ENCODE assay signal across 23 mouse cellular contexts in genomic region chr9:118768596-118768995, GRCm38 (mm10).
DNase-seq lines count a peak whose midpoint lies in the region; ATAC-seq lines count a peak whose summit lies in the region.
"Had no signal": no experiment of that assay in that cellular context is flagged by ENCODE, and none has a peak within 500 bp of the region (broad histone marks: within the 10 kb centered on the region; RNA-seq: fewer than 3 reads in every experiment).

No protein-coding gene starts in this region.

- no peaks in the 10 kb centered on the region for H3K36me3 ChIP-seq in hindbrain, embryonic 10.5 days
- no peaks in the 10 kb centered on the region for H3K36me3 ChIP-seq in hindbrain, embryonic 12.5 days
- no peaks in the 10 kb centered on the region for H3K36me3 ChIP-seq in midbrain, embryonic 10.5 days
- no peaks in the 10 kb centered on the region for H3K36me3 ChIP-seq in midbrain, embryonic 14.5 days (ENCODE audit: control insufficient read depth, insufficient read depth, low read length)
- H3K36me3 ChIP-seq: embryonic facial prominence, embryonic 15.5 days; G1E; heart, embryonic 15.5 days had no signal

- 0 out of 2 replicates have a peak overlapping the region, but pooled peaks have one; percentile 35 for H3K27ac ChIP-seq in hindbrain, embryonic 10.5 days
- H3K27ac ChIP-seq in hindbrain, embryonic 12.5 days: no peak overlapping the region
- H3K27ac ChIP-seq in midbrain, embryonic 10.5 days (replicated peaks): peak overlapping the region; percentile 52; the same call in 1 of the 2 replicates
- H3K27ac ChIP-seq in midbrain, embryonic 14.5 days (replicated peaks; ENCODE audit: low read depth, low read length): no peak overlapping the region
- H3K27ac ChIP-seq: embryonic facial prominence, embryonic 15.5 days; heart, embryonic 15.5 days had no signal

- H3K9me3 ChIP-seq in hindbrain, embryonic 10.5 days: no peaks in the 10 kb centered on the region
- H3K9me3 ChIP-seq in hindbrain, embryonic 12.5 days (replicated peaks): no peaks in the 10 kb centered on the region
- H3K9me3 ChIP-seq in midbrain, embryonic 10.5 days (replicated peaks): no peaks in the 10 kb centered on the region
- no peaks in the 10 kb centered on the region for H3K9me3 ChIP-seq in midbrain, embryonic 14.5 days (ENCODE audit: control insufficient read depth, low read length)
- H3K9me3 ChIP-seq: embryonic facial prominence, embryonic 15.5 days; heart, embryonic 15.5 days had no signal

- H3K4me2 ChIP-seq in hindbrain, embryonic 12.5 days (replicated peaks): no peak overlapping the region
- H3K4me2 ChIP-seq in midbrain, embryonic 14.5 days (ENCODE audit: low read length): no peak overlapping the region
- H3K4me2 ChIP-seq: embryonic facial prominence, embryonic 15.5 days; heart, embryonic 11.5 days; heart, embryonic 15.5 days had no signal

- no peak for ATAC-seq in hindbrain, embryonic 12.5 days (ENCODE audit: low FRiP score)
- ATAC-seq in midbrain, embryonic 14.5 days (ENCODE audit: low FRiP score, low TSS enrichment): no peak
- ATAC-seq: activated CD4-positive, CD25-positive, alpha-beta regulatory T cell, adult 4 months; CD4-positive, CD25-positive, alpha-beta regulatory T cell, adult 4 months; forebrain, embryonic 16.5 days; intestine, embryonic 16.5 days had no signal

- DNase-seq in cerebellum, postnatal 10 days: peak; percentile 64 to 65
- no peak for DNase-seq in cerebellum, postnatal 36 days
- DNase-seq in hindbrain, embryonic 10.5 days (ENCODE audit: low spot score): no peak
- no peak for DNase-seq in midbrain, embryonic 10.5 days (ENCODE audit: low spot score)
- DNase-seq in midbrain, embryonic 14.5 days: no peak
- DNase-seq in heart, postnatal 25 days (ENCODE audit: low spot score): no peak
- DNase-seq: adrenal gland, postnatal 14 days; B cell, adult 2 months; cerebellum, adult 18-20 months; cerebellum, adult 9-11 months; gastrocnemius, postnatal 10 days; heart, adult 18-20 months; heart, postnatal 14 days had no signal

- no peak overlapping the region for H3K4me3 ChIP-seq in hindbrain, embryonic 10.5 days
- H3K4me3 ChIP-seq in hindbrain, embryonic 12.5 days: no peak overlapping the region
- H3K4me3 ChIP-seq in midbrain, embryonic 10.5 days: no peak overlapping the region
- H3K4me3 ChIP-seq in midbrain, embryonic 14.5 days (replicated peaks; ENCODE audit: low read depth, low read length): no peak overlapping the region
- H3K4me3 ChIP-seq: embryonic facial prominence, embryonic 15.5 days; erythroblast, embryonic 14.5 days; heart, embryonic 15.5 days had no signal

- peaks cover 45% of the 10 kb centered on the region for H3K4me1 ChIP-seq in hindbrain, embryonic 10.5 days (replicated peaks)
- H3K4me1 ChIP-seq in hindbrain, embryonic 12.5 days: peaks cover 11% of the 10 kb centered on the region
- H3K4me1 ChIP-seq in midbrain, embryonic 10.5 days: peaks cover 23% of the 10 kb centered on the region
- no peaks in the 10 kb centered on the region for H3K4me1 ChIP-seq in midbrain, embryonic 14.5 days (ENCODE audit: control insufficient read depth, insufficient read depth, low read length)

- intact Hi-C loops in heart, postnatal 25 days (cut with DNase I): no loop called here

- WGBS in hindbrain, embryonic 10.5 days: 36% methylated on average over 4 of the region's 4 CpGs
- 42% methylated on average over 4 of the region's 4 CpGs for WGBS in hindbrain, embryonic 12.5 days
- 36% methylated on average over 4 of the region's 4 CpGs for WGBS in midbrain, embryonic 10.5 days
- WGBS in midbrain, embryonic 14.5 days: 33% methylated on average over 4 of the region's 4 CpGs

- no peak overlapping the region for H3K9ac ChIP-seq in hindbrain, embryonic 12.5 days
- H3K9ac ChIP-seq in midbrain, embryonic 14.5 days (replicated peaks; ENCODE audit: low read length): no peak overlapping the region
- H3K9ac ChIP-seq: embryonic facial prominence, embryonic 15.5 days; heart, embryonic 15.5 days had no signal

- H3K27me3 ChIP-seq in hindbrain, embryonic 10.5 days (ENCODE audit: insufficient read depth, poor library complexity, severe bottlenecking): no peaks in the 10 kb centered on the region
- no peaks in the 10 kb centered on the region for H3K27me3 ChIP-seq in hindbrain, embryonic 12.5 days
- H3K27me3 ChIP-seq in midbrain, embryonic 10.5 days (ENCODE audit: low read depth, poor library complexity, severe bottlenecking): no peaks in the 10 kb centered on the region
- no peaks in the 10 kb centered on the region for H3K27me3 ChIP-seq in midbrain, embryonic 14.5 days (ENCODE audit: control insufficient read depth, insufficient read depth, low read length)
- H3K27me3 ChIP-seq: embryonic facial prominence, embryonic 15.5 days; heart, embryonic 15.5 days had no signal

Comparison
In these comparisons a context has a peak if more than half of its experiments do, and no peak if none do; other contexts are left out.
1. DNase-seq: peak in cerebellum, postnatal 10 days (2 of 2); none in cerebellum, postnatal 36 days (0 of 2), hindbrain, embryonic 10.5 days (single experiment), midbrain, embryonic 10.5 days (single experiment), midbrain, embryonic 14.5 days (single experiment) and heart, postnatal 25 days (single experiment).
2. H3K27ac ChIP-seq: peak in hindbrain, embryonic 10.5 days (single experiment) and midbrain, embryonic 10.5 days (single experiment); none in hindbrain, embryonic 12.5 days (single experiment) and midbrain, embryonic 14.5 days (single experiment).